Mouse (Mus musculus) central nervous system, embryonic 18 days (tissue): ENCODE results near the gene Nxf1. TPM values are rescaled to one million over a fixed set of nuclear protein-coding genes. Genes with fewer than 3 reads are reported as not detected.

ENCODE experiments used
- polyA plus RNA-seq: library from polyadenylated mRNA; depleted of rRNA; stranded (reverse); fragments of >200 nt; gene quantifications from 2 replicates; pipeline ENCODE4 v1.2.3, GENCODE M21; 2012; rRNA removed

Nxf1 gene
- polyA plus RNA-seq, 1 experiment = 185 TPM

Other genes starting within 250 kb of the Nxf1 start
- gene Slc22a8, start 165.8 kb upstream of the Nxf1 start, polyA plus RNA-seq = 18.5 TPM in 2 replicates
- 8.8 and 12.0 TPM in 2 replicates for gene Slc22a6, start 139.0 kb upstream of the Nxf1 start, polyA plus RNA-seq
- gene Chrm1, start 93.3 kb upstream of the Nxf1 start, polyA plus RNA-seq = 11.4 and 16.1 TPM in 2 replicates
- 156 and 158 TPM in 2 replicates for gene Slc3a2, start 33.7 kb upstream of the Nxf1 start, polyA plus RNA-seq
- 64.1 and 65.4 TPM in 2 replicates for gene Wdr74, start 21.2 kb upstream of the Nxf1 start, polyA plus RNA-seq
- 2.1 and 2.2 TPM in 2 replicates for gene 1700092M07Rik, start 16.4 kb upstream of the Nxf1 start, polyA plus RNA-seq
- 115 and 123 TPM in 2 replicates for gene Stx5a, start 15.7 kb upstream of the Nxf1 start, polyA plus RNA-seq
- gene Tmem223, start 13.9 kb downstream of the Nxf1 start, polyA plus RNA-seq = 207 and 209 TPM in 2 replicates
- gene Tmem179b, start 17.4 kb downstream of the Nxf1 start, polyA plus RNA-seq = 21.0 and 23.1 TPM in 2 replicates
- gene Taf6l, start 29.3 kb downstream of the Nxf1 start, polyA plus RNA-seq = 25.5 and 26.5 TPM in 2 replicates
- 155 TPM in 2 replicates for gene Polr2g, start 41.5 kb downstream of the Nxf1 start, polyA plus RNA-seq
- 6.4 and 6.6 TPM in 2 replicates for gene Zbtb3, start 45.5 kb downstream of the Nxf1 start, polyA plus RNA-seq
- gene Ttc9c, start 62.3 kb downstream of the Nxf1 start, polyA plus RNA-seq = 51.9 and 52.3 TPM in 2 replicates
- 80.3 and 80.6 TPM in 2 replicates for gene Hnrnpul2, start 62.9 kb downstream of the Nxf1 start, polyA plus RNA-seq
- 0.58 TPM in 1 of 2 replicates, not detected in the other for gene AC129217.1, start 72.7 kb downstream of the Nxf1 start, polyA plus RNA-seq
- gene Bscl2, start 80.4 kb downstream of the Nxf1 start, polyA plus RNA-seq = 100 and 106 TPM in 2 replicates
- gene Gng3, start 82.1 kb downstream of the Nxf1 start, polyA plus RNA-seq = 313 and 316 TPM in 2 replicates
- 1.2 and 1.4 TPM in 2 replicates for gene Lrrn4cl, start 93.7 kb downstream of the Nxf1 start, polyA plus RNA-seq
- 128 and 129 TPM in 2 replicates for gene Ubxn1, start 114.4 kb downstream of the Nxf1 start, polyA plus RNA-seq
- 54.5 and 56.5 TPM in 2 replicates for gene Uqcc3, start 123.8 kb downstream of the Nxf1 start, polyA plus RNA-seq
- 4.0 and 5.1 TPM in 2 replicates for gene Lbhd1, start 126.7 kb downstream of the Nxf1 start, polyA plus RNA-seq
- gene Gm49403, start 126.9 kb downstream of the Nxf1 start, polyA plus RNA-seq = not detected in 2 replicates
- gene 1810009A15Rik, start 131.8 kb downstream of the Nxf1 start, polyA plus RNA-seq = 44.6 and 52.3 TPM in 2 replicates
- 0.23 and 0.32 TPM in 2 replicates for gene Gm49416, start 131.9 kb downstream of the Nxf1 start, polyA plus RNA-seq
- 20.6 and 22.9 TPM in 2 replicates for gene Ints5, start 135.9 kb downstream of the Nxf1 start, polyA plus RNA-seq
- gene Ganab, start 141.0 kb downstream of the Nxf1 start, polyA plus RNA-seq = 125 and 128 TPM in 2 replicates
- gene B3gat3, start 163.3 kb downstream of the Nxf1 start, polyA plus RNA-seq = 131 and 145 TPM in 2 replicates
- 2.1 and 2.3 TPM in 2 replicates for gene Rom1, start 172.3 kb downstream of the Nxf1 start, polyA plus RNA-seq
- 11.1 and 13.1 TPM in 2 replicates for gene Eml3, start 172.5 kb downstream of the Nxf1 start, polyA plus RNA-seq
- gene Mta2, start 184.8 kb downstream of the Nxf1 start, polyA plus RNA-seq = 36.2 and 38.4 TPM in 2 replicates
- 22.9 TPM in 2 replicates for gene Tut1, start 196.8 kb downstream of the Nxf1 start, polyA plus RNA-seq
- 385 and 395 TPM in 2 replicates for gene Eef1g, start 210.0 kb downstream of the Nxf1 start, polyA plus RNA-seq
- gene Ahnak, start 232.2 kb downstream of the Nxf1 start, polyA plus RNA-seq = 4.7 TPM in 2 replicates